Mouse (Mus musculus): ENCODE results near the gene Sun2.
A peak's percentile ranks its signal among the peaks of the same experiment; 100 is the strongest.

Sun2 gene

GRCm38 (mm10) chr15:79755977-79756625 lies 13.8 kb upstream of the Sun2 start:
- no peak for DNase-seq (ENCODE audit: low spot score)

GRCm38 (mm10) chr15:79755176-79755575 lies 12.8 kb upstream of the Sun2 start:
- DNase-seq (ENCODE audit: low spot score): no peak

- no peak for DNase-seq (ENCODE audit: low spot score)
These were observed 11.5 kb upstream of the Sun2 start for GRCm38 (mm10) chr15:79753873-79754272.

- no peak for DNase-seq (ENCODE audit: low spot score)
These were observed 11.1 kb upstream of the Sun2 start for GRCm38 (mm10) chr15:79753420-79753752.

- DNase-seq (ENCODE audit: low spot score): peak; percentile 69
These were observed 10.5 kb upstream of the Sun2 start for GRCm38 (mm10) chr15:79752742-79753419.

- no peak for DNase-seq (ENCODE audit: low spot score)
These were observed 9.4 kb upstream of the Sun2 start for GRCm38 (mm10) chr15:79751772-79752171.

GRCm38 (mm10) chr15:79750266-79750665 lies 7.9 kb upstream of the Sun2 start:
- no peak for DNase-seq (ENCODE audit: low spot score)

- no peak for DNase-seq (ENCODE audit: low spot score)
These were observed 6.8 kb upstream of the Sun2 start for GRCm38 (mm10) chr15:79749162-79749561.

GRCm38 (mm10) chr15:79747998-79748397 lies 5.7 kb upstream of the Sun2 start:
- DNase-seq (ENCODE audit: low spot score): no peak

- no peak for DNase-seq (ENCODE audit: low spot score)
These were observed 3.5 kb upstream of the Sun2 start for GRCm38 (mm10) chr15:79745883-79746282.

- DNase-seq (ENCODE audit: low spot score): no peak
These were observed 3.0 kb upstream of the Sun2 start for GRCm38 (mm10) chr15:79745312-79745711.

GRCm38 (mm10) chr15:79744742-79745141 lies 2.4 kb upstream of the Sun2 start:
- no peak for DNase-seq (ENCODE audit: low spot score)

GRCm38 (mm10) chr15:79744001-79744400 lies 1.7 kb upstream of the Sun2 start:
- DNase-seq (ENCODE audit: low spot score): no peak

- no peak for DNase-seq (ENCODE audit: low spot score)
These were observed 329 bp upstream of the Sun2 start for GRCm38 (mm10) chr15:79742706-79743023.

- DNase-seq (ENCODE audit: low spot score): peak; percentile 78
These were observed 1.0 kb downstream of the Sun2 start for GRCm38 (mm10) chr15:79741173-79741858.

GRCm38 (mm10) chr15:79740739-79741138 lies 1.6 kb downstream of the Sun2 start:
- no peak for DNase-seq (ENCODE audit: low spot score)

- peak; percentile 72 for DNase-seq (ENCODE audit: low spot score)
These were observed 8.0 kb downstream of the Sun2 start for GRCm38 (mm10) chr15:79734311-79734710.

- no peak for DNase-seq (ENCODE audit: low spot score)
These were observed 8.7 kb downstream of the Sun2 start for GRCm38 (mm10) chr15:79733640-79734039.

- no peak for DNase-seq (ENCODE audit: low spot score)
These were observed 9.1 kb downstream of the Sun2 start for GRCm38 (mm10) chr15:79733192-79733591.

- peak; percentile 91 for DNase-seq (ENCODE audit: low spot score)
These were observed 10.8 kb downstream of the Sun2 start for GRCm38 (mm10) chr15:79731554-79731953.

GRCm38 (mm10) chr15:79728731-79729388 lies 13.5 kb downstream of the Sun2 start:
- DNase-seq (ENCODE audit: low spot score): no peak

GRCm38 (mm10) chr15:79728311-79728710 lies 14.0 kb downstream of the Sun2 start:
- DNase-seq (ENCODE audit: low spot score): no peak

GRCm38 (mm10) chr15:79727840-79728239 lies 14.5 kb downstream of the Sun2 start:
- no peak for DNase-seq (ENCODE audit: low spot score)
